Mouse (Mus musculus) regulatory T cell (primary cell): ENCODE measurements around the gene Tenm4.
"Not testable (repeated sequence)": the region's sequence is repeated elsewhere in the genome, so short reads cannot be mapped to it uniquely, and the experiment has no call there.

Experiments
- in situ Hi-C: fragments of 300-600 bp; cut with MboI, MseI; formaldehyde crosslinking; loops from one replicate; pipeline ENCODE4 v1.15.1; 2025; ENCODE audit warnings: high pct_unique_total_duplicates

Gene Tenm4

GRCm38 (mm10) chr7:96568034-96568433, 397.0 kb downstream of the Tenm4 start:
- in situ Hi-C loops = no loop called here

- in situ Hi-C loops = no loop called here
These were observed 399.9 kb downstream of the Tenm4 start for GRCm38 (mm10) chr7:96570965-96571364.

GRCm38 (mm10) chr7:96572995-96573394, 401.9 kb downstream of the Tenm4 start:
- in situ Hi-C loops = no loop called here

GRCm38 (mm10) chr7:96575202-96575650, 404.2 kb downstream of the Tenm4 start:
- in situ Hi-C loops = no loop called here

GRCm38 (mm10) chr7:96582752-96583151, 411.7 kb downstream of the Tenm4 start:
- in situ Hi-C loops = no loop called here

DNA sequence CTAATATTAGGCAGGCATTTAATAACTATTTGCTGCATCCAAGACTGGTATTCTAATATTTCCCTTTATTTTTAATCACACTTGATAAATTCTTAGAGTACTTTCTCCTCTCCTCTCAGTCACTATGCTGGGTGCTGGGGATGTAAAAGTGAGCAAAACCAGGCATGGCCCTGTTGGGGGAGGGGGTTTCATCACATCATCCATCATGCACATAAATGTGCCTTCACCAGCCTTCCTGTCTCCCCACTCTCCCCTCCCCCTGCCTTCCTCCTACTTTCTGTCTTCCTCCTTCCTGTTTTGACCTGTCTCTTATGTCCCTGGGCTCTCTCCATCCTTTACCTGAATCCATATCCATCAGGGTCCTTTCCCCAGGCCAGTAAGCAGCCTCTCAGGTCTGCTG, 416.4 kb downstream of the Tenm4 start:
- in situ Hi-C loops = no loop called here

GRCm38 (mm10) chr7:96588567-96588966, 417.5 kb downstream of the Tenm4 start:
- in situ Hi-C loops = no loop called here

DNA sequence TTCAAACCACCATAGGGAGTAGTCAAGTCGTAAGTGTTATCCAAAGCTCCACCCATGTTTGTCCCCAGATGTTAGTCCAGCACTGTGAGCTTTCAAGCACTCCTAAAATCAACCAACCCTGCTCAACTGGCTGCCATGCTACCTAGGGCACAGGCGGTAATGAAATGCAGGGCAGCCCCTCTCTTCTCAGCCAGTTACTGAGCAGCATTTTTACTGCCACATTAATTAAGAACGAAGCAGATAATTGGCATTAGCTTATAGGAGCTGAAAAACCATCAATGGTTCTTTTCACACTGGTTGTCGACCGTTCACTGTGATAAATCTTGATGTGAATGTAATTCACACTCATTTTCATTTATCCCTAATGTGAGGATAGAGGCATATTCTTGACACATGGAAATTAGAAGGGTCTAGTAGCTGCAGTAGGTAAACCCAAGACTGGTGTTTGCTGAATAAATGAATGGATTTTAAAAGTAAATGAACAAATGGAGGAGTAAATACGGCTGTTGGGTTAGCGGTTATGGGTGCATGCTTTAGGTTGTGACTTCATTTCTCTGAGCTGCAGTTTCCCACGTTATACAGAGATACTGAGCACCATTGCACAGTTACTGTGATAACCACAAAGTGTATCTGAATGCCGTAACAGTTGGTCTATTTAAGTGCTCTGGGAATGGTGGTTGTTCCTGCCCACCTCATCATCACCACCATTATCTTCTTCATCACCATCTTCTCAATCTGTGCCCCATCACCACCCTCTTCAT, 424.7 kb downstream of the Tenm4 start:
- in situ Hi-C loops = no loop called here

DNA sequence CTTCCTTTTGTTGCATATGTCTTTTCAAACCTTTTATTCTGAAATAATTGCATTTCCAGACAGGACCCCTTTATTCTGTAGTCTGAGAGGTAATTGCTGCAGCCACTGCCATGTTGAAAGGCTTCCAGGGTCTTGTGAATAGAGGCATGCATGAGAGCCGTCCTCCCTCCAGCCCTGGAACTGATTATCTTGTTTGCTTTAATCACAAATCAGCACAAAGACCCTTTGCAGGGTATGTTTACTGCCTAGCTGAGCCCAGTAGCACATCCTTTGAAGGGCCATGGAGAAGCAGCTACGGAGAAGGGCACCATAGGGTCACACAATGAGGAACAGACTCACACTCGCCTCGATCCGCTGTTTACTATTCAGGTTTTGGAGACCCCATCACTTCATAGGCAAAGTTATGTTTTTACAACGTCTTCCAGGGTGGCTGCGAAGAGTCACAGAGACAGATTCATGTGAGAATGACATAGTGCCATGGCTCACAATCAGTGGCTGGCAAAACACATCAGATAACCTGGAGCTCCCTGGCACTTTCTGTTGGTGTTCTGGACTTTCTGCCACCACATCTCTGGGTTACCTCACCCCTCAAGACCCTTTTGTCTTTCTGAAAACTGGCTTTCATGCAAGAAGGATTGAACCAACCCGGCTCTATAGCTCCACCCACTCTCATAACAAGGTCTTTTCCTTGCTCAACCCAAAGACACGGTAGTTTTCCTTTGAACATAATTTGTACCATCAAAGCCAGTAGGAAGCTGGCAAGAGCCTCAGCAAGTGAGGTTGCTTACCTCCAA, 425.6 kb downstream of the Tenm4 start:
- in situ Hi-C loops = no loop called here

DNA sequence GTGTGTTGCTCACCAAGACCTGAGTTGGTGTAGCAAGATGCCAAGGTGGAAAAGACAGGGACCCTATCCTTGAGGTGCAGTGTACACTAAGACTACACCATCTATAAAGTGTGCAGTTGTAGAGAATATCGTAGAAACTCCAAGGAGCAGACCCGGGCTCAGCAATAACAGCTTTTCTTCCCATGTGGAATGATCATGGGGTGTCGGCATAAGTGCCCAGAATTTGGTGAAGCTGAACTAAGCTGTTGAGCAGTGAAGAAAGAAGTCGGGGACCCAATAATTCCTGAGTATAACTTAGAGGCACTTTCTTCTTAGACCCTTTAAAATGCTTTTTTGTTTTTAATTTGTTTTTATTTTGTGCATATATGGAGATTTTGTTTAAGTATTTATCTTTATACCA, 426.8 kb downstream of the Tenm4 start:
- in situ Hi-C loops = no loop called here

- in situ Hi-C loops = no loop called here
These were observed 428.0 kb downstream of the Tenm4 start for GRCm38 (mm10) chr7:96599081-96599480.

DNA sequence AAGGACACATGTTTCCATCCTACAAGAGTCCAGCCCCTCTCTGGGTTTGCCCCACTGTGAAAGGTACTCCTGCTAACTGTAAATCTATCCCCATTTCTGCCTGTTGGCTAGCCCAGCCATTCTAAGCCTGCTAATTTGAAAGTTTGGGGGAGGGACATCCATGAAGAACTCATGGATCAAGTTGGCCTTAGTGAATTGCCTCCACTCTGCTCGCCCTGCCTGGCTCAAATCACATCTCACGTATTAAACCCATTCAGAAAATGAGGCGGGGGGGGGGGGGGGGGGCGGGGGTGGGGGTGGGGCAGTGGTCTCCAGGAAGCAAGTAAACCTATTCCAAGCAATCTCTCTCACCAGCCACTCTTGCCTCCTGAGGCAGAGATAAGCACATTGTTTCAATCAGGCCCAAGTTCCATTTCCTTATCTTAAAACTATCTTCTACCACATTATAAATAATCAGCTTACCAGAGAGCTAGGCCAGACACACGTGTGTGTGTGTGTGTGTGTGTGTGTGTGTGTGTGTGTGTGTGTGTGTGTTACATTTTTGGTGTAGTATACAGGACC, 429.4 kb downstream of the Tenm4 start:
- in situ Hi-C loops = no loop called here

DNA sequence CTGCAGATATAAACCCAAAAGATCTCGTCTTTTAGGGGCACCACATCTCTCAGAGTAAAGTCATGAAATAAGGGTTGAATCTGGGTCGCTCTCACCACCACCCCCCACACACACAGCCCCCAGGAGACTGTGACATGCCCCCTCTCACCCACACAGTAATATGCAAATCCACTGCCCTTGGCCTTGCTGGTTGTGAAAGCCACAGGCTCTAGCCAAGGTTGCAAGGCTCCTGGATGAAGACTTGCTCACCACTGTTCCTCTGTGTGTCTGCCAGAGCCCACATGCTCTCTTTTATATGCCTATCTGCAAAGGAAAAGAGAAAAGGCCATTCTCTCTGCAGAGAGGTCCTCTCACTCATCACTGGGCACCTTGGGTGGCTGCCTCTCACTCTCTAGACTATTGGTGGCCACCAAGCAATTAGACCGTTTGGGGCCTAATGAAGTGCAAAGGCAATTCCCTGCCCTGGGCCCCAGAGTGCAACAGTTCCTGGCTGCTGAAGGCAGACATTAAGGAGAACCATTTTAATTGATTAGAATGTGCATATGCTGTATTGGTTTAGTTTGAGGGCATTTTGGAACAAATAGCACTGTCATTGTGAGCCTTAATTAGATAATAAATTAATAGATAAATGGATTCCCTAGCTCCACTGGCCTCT, 433.2 kb downstream of the Tenm4 start:
- in situ Hi-C loops = no loop called here

DNA sequence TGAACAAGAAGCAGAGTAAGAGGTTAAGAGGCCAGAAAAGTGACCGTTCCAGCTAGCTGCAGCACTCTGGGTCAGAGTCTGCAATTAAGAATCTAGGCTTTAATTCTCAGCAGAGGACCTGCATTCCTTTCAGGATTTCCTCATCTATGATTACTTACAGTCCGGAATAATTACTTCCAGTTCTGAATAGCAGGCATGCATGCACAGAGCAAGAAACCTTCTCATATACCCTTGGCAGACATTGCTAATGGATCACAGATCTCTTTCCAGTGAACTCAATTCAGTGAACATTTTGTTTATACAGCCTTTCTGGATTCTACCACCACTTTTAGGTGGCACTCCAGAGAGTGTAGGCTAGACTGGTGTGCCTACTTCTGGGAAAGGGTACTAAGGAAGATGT, 434.3 kb downstream of the Tenm4 start:
- in situ Hi-C loops = no loop called here

GRCm38 (mm10) chr7:96609854-96610586, 439.0 kb downstream of the Tenm4 start:
- in situ Hi-C loops = no loop called here

GRCm38 (mm10) chr7:96617371-96617770, 446.3 kb downstream of the Tenm4 start:
- in situ Hi-C loops = no loop called here

- in situ Hi-C loops = no loop called here
These were observed 449.0 kb downstream of the Tenm4 start for GRCm38 (mm10) chr7:96619930-96620472.

- in situ Hi-C loops = no loop called here
These were observed 455.3 kb downstream of the Tenm4 start for GRCm38 (mm10) chr7:96626338-96626737.

GRCm38 (mm10) chr7:96630551-96630950, 459.5 kb downstream of the Tenm4 start:
- in situ Hi-C loops = not testable (repeated sequence)

- in situ Hi-C loops = no loop called here
These were observed 462.0 kb downstream of the Tenm4 start for GRCm38 (mm10) chr7:96633008-96633407.

- in situ Hi-C loops = no loop called here
These were observed 464.9 kb downstream of the Tenm4 start for GRCm38 (mm10) chr7:96635830-96636440.
